Mouse (Mus musculus): ENCODE data around the gene Cdc34.
A peak's percentile ranks its signal among the peaks of the same experiment; 100 is the strongest.
"Not testable (repeated sequence)": the region's sequence is repeated elsewhere in the genome, so short reads cannot be mapped to it uniquely, and the experiment has no call there.

The Cdc34 gene

DNA sequence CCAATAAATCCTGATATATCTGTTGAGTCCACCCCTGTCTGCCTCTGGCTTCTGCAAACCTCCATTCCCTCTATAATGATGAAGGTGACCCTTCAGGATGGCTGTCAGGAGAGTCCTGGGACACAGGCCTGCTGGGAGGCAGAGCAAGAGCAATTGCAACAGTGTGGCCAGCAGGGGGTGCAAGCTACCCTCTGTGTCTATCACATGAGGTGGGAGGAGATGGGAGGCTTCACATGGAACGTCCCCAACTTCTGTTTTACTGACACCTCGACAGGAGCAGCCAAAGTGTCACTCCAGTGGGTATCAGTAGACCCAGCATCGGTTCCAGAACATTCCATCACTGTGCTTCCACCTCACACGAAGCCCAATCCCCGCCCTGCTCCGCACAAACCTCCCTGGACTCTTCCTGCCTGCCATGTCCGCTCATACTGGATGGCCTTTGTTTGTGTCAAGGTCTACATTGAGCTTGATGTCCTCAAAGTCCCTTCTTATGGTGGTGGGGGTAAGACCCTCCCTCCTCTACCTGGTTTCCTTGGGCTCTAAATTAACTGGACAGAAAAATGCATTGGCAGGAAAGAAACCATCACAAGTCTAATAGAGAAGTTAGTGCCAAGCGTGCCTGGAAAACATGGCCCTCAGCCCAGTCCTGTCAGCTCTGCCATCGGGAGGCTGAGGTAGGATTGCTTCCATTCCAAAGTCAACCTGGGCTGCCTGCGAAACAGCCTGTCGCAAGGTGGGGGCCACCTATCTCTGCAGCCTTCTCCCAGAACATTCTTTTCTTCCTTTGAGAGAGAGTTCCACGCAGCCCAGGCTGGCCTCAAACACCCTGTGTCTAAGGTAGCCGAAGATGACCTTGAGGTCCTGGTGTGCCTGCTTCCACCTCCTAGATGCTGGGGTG is 13.5 kb downstream of the Cdc34 start:
- no peak for DNase-seq (ENCODE audit: low read depth, low spot score)

DNA sequence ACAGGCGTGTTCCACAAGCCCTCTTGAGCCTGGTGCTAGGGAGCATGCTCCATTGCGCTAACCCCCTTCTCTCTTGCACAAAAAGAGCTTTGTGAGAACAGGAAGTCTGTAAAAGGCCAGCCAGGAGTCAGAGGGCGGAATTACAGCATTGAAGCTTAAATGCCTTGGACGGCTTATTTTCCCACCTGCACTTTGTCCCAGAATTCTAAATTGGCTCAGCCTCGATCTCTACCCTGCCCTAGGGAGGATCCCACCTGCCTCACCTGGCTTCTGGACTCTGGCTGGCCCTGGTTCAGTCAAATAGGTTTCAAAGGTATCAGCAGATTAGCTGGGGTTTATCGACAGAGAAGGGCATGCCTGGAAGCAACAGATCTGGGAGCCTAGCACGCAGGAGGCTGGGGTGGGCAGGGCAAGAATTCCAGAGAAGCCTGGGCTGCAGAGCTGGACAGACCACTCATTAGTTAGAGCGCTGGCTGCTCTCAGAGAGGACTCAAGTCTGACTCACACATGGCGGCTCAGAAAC is 14.2 kb downstream of the Cdc34 start:
- DNase-seq (ENCODE audit: low read depth, low spot score): no peak

DNA sequence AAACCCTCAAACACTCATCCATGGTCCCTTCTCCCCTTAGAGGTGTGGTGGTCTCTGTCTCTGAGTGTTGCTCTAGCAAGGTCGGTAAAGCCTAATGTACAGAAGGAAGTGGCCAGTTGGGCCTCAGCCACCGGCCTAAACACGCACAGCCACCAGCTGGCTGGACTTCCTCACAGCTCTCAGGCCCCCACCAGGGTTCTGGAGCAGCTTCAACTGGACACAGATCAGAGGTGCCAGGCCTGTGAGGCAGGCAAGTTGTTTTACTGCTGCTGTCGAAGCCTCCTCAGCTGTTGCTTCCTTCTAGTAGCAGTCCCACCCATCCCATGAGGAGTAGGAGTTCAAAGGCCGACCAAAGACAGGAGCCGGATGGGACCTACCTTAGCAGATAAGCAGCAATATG is 15.9 kb downstream of the Cdc34 start:
- no peak for DNase-seq (ENCODE audit: low read depth, low spot score)

DNA sequence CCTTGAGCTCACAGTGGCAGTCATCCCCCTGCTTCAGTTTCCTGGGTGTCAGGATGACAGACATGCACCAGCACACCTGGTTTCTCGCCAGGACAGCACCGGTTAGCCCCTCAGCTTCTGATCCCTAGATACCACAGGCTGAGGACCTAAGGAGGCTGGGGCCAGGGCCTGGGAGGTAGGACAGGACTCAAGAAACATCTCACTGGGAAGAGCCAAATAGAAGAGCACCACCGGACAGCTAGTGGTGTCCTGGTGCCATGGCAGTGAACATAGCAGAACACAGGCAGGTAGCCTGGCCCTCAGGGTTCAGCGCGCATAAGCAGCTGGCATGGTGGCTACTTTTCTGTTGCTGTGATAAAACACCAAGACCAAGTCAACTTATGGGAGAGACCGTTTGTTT is 16.5 kb downstream of the Cdc34 start:
- no peak for DNase-seq (ENCODE audit: low read depth, low spot score)

DNA sequence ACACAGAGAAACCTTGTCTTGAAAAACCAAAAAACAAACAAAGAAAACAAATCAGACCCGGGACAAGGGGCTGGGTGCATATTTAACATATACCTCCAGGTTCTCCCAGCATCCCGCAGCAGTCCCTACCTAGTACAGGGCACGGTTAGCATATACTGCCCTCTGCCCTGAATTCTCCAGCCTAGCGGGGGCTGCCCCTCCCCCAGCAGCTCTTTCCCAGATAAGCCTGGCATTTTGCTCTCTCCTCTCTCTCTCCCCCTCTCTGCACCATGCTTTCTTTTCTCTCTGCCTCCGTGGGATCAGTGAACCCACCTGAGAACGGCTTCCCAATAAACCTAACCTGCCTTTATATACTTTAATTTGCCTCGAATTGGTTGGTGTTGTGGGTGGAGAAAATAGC is 18.7 kb downstream of the Cdc34 start:
- DNase-seq (ENCODE audit: low read depth, low spot score): no peak

DNA sequence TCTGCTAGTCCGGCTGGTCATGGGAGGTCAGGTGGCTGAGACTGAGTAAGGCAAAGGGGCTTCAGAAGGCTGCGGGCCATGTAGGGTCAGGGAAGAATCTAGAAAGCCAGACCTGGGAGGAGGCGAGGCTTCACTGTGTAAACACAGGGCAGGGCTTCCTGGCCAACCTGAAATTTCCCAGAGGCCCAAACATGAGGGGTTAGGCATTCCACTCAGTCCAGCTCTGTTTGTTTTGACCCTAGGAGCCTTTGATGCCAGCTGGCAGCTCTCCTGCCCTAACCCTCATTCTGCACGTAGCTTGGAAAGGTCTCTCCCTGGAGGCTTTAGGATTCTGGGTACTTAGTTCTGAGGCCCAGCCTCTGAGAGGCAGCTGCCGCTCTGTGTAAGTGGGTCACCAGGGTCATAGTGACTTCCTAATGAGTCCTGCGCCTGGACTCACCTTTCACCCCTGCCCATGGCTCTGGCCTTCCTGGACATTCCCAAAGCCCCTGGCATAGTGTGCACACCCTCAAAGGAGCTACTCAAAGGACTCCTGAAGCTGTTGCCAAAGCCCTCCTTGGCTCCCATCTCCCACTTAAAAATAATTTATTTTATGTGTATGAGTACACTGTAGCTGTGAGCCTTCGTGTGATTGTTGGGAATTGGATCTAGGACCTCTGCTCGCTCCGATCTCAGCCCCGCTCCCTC is 19.6 kb downstream of the Cdc34 start:
- DNase-seq (ENCODE audit: low read depth, low spot score): no peak

DNA sequence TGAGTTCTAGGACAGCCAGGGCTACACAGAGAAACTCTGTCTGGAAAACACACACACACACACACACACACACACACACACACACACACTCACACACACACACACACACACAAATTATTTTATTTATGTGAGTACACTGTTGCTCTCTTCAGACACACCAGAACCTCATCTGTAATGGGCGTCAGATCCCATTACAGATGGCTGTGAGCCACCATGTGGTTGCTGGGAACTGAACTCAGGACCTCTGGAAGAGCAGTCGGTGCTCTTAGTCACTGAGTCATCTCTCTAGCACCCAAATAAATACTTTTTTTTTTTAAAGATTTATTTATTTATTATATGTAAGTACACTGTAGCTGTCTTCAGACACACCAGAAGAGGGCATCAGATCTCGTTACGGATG is 21.0 kb downstream of the Cdc34 start:
- not testable (repeated sequence) for DNase-seq (ENCODE audit: low read depth, low spot score)

DNA sequence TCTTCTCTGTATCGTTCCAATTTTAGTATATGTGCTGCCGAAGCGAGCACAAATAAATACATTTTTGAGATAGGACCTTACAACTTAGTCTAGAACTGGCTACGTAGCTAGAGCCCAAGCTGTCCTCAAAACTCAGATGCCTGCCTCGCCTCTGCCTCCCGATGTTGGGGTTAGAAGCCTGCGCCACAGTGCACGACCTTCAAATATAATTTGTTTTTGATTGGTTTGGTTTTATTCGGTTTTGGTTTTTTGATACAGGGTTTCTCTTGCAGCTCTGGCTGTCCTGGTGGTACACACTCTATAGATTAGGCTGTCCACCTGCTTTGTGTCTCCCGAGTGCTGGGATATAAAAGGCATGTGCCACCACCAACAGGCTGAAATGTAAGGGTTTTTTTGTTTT is 21.5 kb downstream of the Cdc34 start:
- no peak for DNase-seq (ENCODE audit: low read depth, low spot score)

DNA sequence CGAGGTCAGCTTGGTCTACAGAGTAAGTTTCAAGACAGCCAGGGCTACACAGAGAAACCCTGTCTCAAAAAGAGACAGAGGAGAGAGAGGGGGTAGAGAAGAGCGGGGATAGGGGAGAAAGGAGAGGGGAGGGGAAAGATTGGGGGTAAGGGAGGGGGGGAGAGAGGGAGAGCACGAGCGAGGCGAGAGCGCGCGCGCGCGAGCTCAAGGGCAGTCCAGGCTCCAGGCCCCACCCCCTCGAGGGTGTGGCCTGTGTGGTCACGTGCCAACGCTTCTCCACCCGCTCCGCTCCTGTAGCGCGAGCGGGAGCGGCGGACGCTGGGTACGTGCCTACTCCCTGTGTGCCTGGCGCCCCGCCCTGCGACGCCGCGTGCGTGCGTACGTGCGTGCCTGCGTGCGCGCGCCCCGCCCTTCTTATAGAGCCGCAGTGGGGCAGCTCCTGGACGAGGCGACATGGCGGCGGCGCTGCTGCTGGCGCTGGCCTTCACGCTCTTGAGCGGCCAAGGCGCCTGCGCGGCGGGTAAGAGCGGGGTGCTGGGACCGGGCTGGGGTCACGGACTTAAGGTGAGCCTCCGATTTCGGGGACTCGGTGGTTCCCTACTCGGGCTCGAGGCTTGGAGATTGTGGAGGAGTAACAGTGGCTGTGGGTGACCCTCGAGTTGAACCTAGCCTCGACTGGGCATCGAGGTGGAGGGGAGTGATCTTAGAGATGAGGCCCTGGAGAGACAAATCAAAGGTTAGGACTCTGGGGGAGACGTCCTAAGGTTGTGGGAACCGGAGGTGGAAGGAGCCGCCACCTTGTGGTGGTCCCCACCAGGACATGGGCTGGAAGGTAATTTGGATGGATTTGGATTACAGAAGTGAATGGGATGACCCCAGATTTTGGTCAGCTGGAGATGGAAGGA is 22.3 kb downstream of the Cdc34 start, which contains the start of gene Bsg:
Bsg (plus strand) TSS at position 427 of the 905 bp plus-strand sequence.
- DNase-seq (ENCODE audit: low read depth, low spot score): peak; percentile 98

DNA sequence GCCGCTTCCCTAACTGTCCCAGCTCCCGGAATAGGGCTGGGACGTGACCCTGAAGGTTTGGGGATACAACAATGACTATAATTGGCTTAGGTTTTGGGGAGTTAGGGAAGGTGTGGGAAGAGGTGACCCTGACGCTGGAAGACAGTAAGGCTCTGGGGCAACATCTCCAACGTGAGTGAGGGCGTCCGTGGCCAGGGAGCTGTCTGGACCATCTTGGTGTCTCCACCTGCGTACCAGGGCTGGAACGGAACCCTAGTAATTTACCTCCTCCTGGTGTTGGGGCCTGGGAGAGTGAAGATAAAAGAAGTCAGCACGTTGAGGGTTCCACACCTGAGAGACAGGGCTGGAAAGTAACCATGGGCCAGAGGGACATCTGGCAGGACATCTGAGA is 23.0 kb downstream of the Cdc34 start:
- DNase-seq (ENCODE audit: low read depth, low spot score): no peak

DNA sequence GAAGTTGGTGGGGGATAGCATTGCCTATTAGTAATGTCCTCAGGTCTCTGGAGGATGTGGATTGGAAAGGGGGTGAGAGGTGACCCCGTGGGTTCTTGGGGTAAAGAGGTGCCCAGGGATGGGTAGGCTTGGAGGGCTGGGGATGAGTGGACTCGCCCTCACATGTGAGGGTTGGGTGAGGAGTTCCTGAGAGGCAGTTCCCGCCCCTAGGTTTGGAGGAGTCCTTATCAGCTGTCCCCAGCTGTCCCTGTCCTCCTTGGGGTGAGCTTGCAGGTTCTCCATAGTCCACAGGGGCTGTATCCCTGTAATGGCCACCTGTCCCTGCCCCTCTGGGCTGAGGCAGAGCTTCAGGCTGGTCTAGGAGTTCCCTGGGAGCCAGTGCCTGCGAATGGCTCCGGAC is 24.0 kb downstream of the Cdc34 start:
- no peak for DNase-seq (ENCODE audit: low read depth, low spot score)

DNA sequence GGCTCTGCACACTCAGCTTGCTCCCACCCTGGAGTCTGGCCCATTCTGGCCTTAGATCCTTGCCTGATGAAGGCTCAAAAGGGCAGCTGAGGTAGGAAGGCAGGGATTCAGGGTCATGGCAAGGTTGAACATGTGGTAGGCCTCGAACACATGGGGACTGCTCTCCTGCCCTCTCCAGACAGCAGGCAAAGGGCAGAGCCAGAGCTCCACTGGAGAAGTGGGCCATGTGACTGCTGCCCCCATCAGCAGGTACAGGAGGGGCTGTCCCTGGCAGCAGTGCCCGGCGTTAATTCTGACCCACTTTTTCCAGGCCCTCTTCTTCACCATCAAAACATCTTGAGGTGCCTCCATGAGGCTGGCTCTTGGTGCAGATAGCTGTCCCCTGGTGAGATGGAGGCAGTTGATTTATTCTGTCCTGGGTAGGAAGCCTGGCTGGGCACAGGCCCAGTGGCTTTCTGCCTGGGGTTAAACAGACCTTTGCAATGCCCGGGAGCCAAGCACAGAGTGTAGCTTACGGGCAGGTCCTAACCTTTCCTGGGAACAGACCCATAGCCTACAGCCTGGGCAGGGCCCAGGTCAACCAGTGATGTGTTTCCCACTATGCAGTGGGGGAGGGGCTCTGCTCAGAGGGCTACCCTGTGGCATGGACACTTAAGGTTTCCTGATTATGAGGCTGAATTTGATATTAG is 24.6 kb downstream of the Cdc34 start:
- DNase-seq (ENCODE audit: low read depth, low spot score): no peak

DNA sequence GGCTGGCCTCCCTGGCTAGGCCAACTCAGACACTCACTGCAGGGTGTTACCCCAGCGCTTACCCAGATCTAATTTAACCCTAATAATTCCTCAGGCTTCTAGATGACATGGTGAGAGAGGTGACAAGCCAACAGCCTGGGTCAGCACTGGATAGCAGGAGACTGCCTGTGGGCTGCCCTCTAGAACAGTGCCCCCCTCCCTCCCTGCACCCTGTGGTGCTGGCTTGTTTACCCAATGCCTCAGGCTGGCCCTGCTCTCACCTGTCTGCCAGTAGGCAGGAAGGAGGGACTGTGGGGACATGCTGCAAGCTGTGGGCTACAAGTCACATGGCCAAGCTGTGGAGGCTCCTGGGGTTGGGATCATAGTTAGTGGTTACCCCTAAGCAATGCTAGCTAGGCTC is 25.2 kb downstream of the Cdc34 start:
- no peak for DNase-seq (ENCODE audit: low read depth, low spot score)

DNA sequence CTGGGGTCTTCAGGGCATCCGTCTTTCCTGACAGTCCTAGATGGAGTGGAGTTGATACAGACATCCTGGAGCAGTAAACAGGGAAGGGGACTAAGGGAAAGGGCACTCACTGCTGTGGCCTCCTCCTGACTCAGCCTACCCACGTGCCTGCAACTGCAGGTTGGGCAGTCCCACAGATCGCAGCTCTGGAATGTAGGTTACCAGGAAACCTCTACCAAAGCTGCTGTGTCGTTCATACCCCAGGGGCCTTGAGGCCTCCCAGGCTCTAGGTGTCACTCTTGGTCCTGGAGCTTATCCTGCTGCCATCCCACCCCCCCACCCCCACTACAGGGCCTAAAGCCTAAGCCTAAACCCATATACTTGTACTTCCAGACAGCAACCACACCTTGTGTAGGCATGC is 25.8 kb downstream of the Cdc34 start:
- no peak for DNase-seq (ENCODE audit: low read depth, low spot score)

DNA sequence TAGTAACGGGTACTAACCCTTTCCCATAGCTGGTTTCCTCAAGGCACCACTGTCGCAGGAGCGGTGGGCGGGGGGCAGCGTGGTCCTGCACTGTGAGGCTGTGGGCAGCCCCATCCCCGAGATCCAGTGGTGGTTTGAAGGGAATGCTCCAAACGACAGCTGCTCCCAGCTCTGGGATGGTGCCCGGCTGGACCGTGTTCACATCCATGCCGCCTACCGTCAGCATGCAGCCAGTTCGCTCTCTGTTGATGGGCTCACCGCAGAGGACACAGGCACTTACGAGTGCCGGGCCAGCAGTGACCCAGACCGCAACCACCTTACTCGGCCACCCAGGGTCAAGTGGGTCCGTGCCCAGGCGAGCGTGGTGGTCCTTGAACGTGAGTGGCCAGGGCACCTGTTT is 26.7 kb downstream of the Cdc34 start:
- no peak for DNase-seq (ENCODE audit: low read depth, low spot score)

DNA sequence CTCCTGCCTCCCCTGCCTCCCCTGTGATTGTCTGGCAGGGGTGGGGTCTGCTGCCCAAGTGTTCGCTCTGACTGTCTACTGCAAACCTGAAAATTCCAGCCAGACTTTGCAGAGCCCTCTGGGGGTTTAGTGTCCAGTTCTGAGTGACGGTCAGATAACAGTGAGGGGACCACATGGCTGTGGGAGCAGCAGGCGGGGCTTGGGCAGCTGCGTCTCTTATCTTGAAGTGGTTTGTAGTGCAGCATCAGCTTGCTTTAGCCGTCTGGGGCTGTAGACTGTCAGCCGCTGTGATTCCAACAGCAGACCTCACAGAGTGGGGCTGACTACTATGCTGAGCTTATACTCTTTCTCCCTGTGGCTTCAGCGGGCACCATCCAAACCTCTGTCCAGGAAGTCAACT is 27.3 kb downstream of the Cdc34 start:
- no peak for DNase-seq (ENCODE audit: low read depth, low spot score)

DNA sequence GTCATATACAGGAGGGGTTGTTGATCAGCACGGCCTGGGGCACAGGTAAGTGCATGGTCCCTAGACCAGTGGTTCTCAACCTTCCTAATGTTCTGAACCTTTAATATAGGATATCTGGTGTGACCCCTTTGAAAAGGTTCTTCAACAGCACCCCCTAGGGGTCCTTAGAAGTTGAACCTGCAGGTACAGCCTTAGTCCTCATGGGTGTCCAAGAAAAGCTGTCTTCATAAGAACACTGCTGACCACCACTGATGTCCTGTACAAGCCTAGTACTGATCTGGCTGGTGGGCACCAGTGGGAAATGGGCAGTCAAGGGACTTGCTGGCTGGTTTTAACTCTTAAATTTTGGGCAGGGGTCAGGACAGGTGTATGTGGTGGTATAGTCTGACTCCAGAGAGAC is 30.0 kb downstream of the Cdc34 start:
- DNase-seq (ENCODE audit: low read depth, low spot score): no peak

DNA sequence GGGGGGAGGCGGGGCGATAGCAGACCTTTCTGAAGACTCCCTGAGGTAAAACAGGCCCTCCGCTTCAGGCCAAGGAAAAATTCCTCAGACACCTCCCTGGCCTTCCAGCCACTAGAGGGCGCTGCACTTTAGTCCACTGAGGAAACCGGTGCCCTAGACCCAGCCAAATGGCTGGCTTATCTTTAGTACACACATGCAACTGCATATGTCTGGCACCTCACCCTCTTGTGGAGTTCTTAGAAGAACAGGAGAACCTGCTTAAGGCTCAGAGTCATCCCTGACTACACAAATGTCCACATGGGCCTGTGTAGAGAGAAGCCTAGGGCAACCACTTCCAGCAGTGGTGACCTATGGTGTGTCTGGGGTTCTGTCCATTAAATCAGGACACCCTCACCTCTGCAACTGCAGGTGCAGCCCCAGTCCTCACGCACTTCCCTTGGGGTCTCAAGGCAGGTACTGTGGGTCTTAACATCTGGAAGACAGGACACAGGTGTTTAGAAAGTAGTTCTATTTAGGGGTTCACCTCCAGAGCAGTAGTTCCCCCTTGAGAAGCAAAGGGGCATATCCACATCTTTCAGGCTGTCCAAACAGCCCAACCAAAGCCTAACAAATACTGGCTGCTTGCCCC is 30.6 kb downstream of the Cdc34 start:
- DNase-seq (ENCODE audit: low read depth, low spot score): no peak

DNA sequence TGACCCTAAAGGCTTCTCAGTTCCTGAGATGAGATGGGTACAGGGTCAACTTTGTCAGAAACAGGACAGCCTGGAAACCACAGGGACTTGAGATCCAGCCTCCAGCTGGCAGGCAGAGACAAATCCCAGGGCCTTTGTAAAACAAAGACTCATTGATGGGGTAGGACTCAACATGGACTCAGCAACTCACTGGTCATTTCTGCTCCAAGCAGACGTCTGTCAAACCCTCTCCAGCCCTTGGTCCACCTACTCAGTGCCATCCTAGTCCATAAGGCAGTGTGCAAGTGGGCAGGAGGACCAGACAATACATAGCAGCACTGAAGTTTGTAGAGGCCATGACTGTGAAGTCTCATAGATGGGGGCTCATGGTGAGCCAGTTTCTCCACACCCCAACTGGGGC is 31.2 kb downstream of the Cdc34 start:
- DNase-seq (ENCODE audit: low read depth, low spot score): no peak

DNA sequence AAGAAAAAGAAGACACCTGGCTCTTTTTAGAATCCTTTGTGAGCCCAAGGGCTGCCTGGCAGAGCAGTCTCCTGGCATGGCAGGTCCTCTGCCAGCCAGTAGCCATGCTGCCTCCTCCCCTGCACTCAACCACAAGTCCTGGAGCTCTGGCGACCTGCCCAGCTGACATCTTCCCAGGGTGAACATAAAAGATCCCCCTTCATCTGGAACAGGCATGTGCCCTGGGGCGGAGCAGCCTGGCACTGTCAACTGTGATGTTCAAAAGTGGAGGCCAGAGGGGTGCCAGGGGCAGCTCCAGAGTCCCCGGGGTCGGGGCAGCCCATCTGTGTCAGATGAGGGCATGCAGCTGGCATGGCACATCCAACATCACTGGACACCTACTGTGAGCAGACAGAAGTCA is 33.0 kb downstream of the Cdc34 start:
- no peak for DNase-seq (ENCODE audit: low read depth, low spot score)

Measured in brain, embryonic 18.5 days (tissue).